Mouse (Mus musculus) right cerebral cortex, postnatal 36 days (tissue): Measurements from ENCODE around the gene Krtap5-4.
"Not testable (repeated sequence)": the region's sequence is repeated elsewhere in the genome, so short reads cannot be mapped to it uniquely, and the experiment has no call there.

Experiments used
- DNase-seq, 2 experiments: peaks; one replicate each; pipeline ENCODE4 v3.0.0; 2022; ENCODE audit warnings: low spot score in 2 of 2, mixed read lengths in 1 of 2

Krtap5-4 gene

DNA sequence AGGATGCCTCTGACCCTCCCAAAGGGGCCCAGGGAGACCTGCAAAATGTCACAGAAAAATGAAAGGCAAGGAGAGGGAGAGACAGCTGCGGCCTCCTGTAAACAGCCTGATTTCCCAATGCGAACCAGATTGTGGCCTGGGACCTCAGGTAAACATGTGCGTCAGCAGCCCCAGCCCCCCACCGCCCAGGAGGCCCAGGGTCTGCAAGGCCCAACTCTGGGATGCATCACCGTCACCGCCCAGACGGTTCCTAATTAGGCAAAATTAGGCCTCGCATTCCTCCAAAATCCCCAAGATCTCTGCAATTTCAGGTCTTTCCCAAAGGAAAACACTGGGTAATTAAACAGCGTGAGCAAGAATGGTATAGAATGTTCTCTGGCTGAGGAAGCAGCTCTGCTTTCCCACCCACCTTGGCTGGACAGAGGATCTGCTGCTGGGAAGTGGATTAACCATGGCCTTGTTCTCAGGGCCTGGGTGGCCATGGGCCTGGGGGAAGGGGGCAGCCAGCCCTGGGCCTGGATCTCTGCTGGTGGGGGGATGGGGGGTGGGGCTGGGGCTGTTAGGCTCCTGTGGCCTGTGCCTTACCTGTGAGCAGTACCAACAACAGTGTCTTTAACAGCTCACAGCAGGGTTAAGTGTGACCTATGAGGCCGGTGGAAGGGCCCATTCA is 18.4 kb downstream of the Krtap5-4 start:
- DNase-seq: not testable (repeated sequence)

DNA sequence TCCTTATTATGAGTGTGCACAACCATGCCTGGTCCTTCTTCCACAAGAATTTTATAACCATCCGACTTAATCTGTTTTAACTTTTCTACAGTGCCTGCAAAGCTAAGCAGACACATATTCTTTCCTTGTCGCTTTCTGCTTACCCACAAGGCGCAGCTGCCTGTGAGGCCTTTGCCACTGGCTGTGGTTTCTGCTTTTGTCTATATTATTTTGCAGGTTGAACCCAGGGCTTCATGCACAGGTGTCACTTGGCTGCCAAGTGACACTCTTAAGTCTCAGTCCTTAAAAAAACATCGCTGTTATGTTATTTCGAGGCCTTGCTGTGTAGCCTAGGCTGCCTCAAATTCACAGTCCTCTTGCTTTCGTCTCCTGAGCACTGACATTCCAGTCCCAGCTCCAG is 19.3 kb downstream of the Krtap5-4 start:
- DNase-seq: no peak

DNA sequence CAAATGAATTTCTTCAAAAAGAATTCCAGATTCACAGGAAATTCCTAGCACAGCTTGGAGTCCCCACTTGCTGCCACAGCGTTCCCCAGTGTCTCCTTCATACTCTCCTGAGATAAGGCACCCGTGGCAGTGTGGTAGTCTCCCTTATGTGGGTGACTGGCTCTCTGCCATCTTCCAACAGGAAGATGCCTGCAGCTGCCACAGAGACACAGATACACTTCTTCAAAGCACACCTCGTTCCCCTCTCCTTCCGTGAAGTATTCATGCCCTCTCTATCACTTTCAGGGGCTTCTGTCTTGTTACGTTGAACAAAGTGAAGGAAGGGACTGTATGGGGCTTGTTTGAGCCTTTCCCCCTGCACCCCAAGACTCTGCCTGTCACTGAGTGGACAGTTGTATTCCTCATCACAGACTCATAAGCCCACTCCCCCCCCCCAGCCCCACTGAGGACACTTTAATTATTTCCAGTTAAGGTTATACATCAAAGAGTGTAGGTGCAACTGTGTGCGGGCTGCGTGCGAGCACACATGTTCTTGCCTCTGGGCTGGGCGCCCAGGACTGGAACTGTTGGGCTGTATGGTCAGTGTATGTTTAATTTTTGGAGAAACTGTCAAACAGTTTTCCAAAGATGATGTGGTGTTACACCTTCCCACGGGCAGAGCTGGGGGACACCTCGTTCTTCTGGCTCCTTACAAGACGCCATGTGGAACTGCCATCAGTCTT is 20.2 kb downstream of the Krtap5-4 start:
- no peak for DNase-seq

DNA sequence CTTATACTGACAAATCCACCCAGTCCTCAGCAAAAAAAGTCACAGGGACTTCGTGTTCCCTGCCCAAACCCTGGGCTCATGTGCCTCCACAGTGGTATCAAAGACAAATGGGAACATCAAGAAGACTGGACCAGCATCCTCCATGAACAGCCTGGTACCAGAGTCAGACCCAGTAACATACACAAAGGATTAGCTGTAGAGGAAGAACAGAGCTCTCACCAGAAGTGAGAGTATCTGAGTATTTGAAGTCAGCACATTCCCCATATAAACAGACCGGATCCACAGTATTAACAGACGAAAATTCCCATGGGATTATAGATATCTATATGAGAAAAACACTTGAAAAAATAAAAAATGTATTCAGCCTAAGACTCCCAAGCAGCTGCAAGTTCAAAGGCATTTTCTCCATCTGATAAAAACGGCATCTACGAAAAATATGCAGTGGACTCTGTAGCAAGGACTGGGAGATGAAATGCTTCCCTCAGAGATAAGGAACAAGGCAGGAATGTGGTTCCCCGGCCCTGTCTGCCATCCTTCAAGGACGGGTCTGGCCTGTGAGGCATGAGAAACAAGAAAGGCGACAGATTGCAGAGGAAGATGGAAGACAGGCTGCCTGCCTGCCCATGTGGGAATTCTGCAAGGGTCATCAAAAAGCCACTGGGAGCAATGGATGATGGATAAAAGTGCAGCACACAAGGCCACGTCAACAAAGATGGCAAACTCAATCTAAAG is 23.5 kb downstream of the Krtap5-4 start:
- no peak for DNase-seq

DNA sequence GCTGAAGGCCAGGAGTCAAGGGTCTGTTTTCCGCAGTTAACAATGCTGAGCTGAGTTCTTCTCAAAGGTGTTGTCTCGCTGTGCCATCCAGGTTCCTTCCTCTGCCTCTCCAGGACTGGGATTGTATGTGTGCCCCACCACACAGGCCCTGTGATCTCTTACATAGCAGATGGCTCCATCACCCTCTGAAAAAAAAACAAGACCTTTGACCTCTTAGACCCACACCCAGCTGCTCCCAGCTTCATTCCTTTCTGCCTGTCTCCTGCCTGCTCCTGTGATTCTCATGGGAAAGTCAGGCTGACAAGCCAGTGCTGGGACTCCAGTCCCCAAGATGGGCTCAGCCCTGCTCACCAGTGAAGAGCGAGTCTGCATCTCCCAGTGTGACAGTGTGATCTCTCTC is 25.2 kb downstream of the Krtap5-4 start:
- DNase-seq: no peak

DNA sequence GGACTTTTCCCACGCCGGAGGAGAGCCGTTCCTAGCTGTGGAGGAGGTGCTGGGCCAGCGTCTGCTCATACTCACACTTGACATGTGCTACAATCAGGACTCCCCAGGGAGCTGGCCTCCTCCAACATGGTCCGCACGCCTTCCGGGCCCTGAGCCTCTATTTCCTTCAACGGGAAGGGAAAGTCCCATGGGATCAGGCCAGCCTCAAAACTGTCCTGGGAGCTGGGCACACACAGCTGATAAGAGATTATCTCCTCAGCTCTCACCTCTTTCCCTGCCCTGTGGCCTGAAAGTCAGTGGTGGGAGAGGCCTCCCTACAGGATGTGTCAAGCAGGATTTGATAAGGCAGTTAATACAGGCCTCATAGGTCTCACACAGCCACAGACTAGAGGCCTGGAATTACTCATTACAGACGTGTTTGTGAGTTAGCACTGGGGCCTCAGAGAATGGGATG is 26.9 kb downstream of the Krtap5-4 start:
- no peak for DNase-seq

DNA sequence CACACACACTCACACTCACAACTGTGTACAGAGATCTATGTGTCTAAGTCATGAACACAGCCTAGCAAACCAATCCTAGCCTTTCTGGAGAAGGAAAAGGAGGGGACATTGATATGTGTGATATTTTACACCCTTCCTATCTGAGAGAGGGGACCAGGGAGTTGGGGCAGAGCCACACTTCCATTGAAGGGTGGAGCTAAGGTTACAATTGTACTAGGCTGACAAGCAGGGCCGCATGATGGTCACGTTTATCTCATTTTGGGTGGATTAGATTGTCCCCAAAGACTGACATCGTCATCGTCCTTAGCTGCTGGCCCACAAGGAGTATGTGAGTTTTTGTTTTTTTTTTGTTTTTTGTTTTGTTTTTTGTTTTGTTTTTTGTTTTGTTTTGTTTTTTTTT is 27.9 kb downstream of the Krtap5-4 start:
- DNase-seq: no peak

DNA sequence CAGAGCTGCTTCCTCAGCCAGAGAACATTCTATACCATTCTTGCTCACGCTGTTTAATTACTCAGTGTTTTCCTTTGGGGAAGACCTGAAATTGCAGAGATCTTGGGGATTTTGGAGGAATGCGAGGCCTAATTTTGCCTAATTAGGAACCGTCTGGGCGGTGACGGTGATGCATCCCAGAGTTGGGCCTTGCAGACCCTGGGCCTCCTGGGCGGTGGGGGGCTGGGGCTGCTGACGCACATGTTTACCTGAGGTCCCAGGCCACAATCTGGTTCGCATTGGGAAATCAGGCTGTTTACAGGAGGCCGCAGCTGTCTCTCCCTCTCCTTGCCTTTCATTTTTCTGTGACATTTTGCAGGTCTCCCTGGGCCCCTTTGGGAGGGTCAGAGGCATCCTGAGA is 29.4 kb downstream of the Krtap5-4 start:
- DNase-seq: not testable (repeated sequence)

DNA sequence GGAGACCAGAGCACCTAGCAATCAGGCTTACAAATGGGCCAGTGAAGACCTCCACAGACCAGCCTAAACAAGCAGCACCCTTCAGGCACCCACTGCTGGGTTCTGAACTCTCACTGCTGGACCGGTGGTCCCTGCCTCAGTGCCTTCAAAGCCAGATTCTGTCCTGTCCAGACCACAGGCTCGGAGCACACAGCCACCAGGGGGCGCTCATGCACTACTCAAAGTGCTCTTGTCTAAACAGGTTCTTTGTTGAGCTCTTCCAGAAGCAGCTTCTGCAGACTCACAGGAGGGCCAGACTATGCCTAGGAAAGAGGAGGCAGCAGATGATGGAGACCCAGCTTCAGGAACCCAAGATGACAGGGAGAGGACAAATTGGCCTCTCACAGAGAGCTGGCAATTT is 30.9 kb downstream of the Krtap5-4 start:
- DNase-seq: peak; percentile 77 to 80

DNA sequence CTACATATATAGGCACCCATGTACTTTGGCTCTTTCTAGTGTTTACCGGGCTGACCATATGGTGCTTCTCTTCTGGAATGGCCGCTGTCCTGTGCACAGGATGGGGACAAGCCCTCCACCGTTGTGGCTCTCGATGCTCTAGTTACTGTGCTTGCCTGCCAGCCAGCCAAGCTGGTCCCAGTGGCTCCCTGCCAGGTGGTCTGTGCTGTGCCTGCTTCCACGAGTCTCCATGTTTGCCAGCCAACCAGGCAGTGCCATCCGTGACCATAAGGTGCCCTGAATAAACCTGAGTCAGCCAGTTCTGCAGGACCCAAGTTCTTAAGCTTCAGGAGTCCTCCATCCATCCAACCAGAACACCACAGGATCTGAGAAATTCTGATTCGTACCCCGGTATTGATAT is 31.8 kb downstream of the Krtap5-4 start:
- no peak for DNase-seq

DNA sequence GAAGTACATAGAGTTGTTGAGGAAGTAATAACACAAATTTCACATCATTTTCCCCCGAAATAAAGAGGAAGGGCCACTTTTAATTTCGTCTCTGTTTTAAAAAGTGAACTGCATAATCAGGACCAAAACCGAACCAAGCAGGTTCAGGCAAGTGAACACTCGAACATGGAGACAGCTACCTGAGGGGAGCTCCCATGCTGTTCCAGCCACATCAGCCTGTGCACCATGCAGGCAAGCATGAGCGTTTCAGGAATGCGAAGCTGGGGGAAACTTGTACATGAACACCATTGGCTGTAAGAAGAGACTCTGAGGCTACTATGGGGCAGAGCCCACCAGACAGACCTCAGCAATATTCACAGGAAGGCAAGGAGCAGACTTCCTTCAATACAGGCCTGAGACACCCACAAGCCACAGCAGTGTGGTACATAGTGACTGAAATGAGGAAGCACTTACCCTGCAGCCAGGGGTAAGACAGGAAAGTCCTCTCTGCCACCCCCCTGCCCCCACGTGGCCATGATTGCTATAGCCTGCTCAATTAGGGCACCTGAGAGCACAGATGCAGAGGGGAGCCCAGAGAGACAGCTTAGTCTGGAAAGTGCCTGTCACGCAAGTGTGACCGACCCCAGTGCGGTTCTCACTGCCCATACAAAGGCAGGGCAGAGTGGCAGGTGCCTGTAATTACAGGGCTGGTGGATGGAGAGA is 37.1 kb downstream of the Krtap5-4 start:
- no peak for DNase-seq

DNA sequence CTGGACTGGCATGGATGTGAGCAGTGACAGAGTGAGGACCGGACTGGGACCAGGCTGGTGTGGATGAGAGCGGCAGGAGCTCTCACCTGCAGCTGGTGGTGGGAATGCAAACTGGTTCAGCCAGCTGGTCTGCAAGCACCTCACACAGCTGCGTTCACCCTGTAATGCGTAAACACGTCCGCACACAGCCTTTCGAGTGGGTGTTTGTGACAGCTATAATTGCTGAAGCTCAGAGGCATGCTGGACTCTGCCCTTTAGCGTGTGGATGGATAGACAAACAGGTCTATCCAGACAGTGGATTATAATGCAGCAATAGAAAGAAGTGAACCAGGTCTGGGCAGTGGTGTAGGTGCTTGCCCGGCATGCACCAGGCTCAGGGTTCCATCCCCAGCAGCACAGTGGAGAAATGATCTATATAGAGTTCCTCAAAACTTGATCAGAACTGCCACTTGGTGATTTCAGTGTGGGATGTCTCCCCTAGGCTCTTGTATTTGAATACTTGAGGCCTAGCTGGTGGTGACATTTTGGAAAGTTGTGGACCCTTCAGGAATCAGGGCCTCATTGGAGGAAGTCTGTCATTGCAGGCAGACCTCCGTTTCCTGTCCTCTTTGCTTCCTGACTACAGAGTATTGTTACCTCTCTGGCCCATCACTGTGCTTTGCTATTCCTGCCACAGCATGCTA is 38.4 kb downstream of the Krtap5-4 start:
- no peak for DNase-seq

DNA sequence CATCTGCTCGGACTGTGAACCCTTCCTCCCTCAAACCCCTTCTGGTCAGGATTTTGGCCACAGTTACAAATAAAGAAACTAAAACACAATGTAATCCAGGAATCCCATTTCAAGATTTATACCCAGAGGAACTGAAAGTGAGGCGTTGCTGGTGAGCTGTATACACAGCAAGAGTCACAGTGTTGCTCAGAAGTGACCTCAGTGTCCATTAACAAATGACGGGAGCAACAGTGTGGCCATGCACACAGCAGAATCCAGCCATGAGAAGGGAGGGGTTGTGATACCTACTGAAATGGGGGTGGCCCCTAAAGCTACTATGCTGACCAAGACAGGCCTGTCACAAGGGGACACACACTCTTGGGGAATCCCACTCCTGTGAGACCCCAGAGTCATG is 38.9 kb downstream of the Krtap5-4 start:
- DNase-seq: no peak

DNA sequence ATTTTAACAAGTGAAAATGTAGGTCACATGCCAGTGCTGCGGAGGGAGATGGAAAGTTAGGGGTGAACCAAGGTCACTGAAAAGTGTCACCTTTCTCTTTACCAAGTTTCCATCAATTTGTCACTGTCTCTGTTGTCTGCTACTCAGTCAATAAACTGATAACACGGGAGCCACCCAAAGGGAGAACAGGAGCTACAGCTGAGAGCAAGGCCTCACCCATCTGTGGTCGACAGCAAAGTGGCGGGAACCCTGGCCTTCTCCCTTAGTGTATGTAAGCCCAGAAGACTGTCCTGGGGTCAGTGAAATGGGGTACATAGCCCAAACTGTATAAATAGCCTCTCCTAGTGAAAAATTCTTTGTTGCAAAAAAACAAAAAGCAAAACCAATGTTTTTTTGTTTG is 44.2 kb downstream of the Krtap5-4 start:
- DNase-seq: no peak

DNA sequence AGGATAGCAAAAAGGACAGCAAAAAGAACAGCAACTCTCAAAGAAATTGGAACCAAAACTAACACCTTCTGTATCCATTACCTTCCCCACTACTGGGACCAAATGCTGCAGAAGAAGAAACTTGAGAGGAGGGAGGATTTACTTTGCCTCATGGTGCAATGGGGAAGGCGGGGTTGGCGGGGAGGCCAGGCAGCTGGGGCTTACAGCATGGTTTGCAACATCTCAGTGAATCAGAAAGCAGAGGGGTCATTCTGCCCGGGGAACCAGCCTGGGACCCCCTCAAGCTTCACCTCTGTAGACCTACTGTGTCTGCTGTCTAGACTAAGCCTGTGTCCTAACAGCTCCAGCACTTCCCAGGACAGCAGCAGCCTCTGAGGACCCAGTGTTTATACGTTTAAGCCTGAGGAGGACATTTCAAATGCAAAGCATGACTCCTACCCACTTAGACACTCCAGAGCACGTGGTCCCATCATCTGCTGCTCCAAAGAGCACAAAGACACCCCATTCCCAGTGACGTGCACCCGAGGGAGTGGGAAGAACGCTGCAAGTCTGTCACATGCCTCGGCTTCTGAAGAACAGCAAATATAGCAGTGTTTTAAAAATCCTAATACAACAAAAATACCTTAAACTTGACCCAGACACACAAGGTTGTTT is 46.1 kb downstream of the Krtap5-4 start:
- peak; percentile 50 to 82 for DNase-seq

DNA sequence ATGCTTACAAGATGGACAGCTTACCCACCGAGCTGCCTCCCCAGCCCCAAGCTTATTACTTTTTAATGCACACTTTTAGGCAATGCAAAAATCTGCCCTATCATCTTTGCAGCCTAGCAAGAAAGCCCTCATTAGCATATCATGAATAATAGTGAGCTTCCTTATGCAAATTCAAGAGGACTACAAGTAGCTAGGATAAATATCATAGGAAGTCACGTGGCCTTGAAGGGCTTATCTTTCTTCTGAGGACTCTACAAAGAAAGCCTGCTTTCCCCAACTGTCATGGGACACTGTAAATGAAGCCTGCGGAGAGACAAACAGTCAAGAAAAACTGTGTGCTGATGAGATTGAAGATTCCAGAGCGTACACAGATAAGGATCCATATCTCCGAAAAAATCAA is 48.2 kb downstream of the Krtap5-4 start:
- DNase-seq: no peak

DNA sequence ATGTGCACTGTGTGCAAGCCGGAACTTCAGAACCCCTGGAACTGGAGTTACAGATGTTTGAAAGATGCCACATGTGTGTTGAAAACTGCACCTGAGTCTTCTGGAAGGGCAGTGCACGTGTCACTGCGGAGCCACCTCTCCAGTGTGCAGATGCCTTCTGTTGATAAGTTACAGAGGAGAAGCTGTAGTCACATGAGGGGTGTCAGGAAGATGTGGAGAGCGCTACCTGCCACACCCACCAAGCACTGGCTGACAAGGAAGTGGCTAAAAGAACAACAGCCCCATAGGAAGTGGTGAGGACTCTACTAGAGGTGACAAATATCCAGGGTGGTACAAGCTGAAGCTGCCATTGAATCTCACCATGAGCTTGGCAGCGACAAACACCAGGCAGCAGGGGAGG is 50.5 kb downstream of the Krtap5-4 start:
- DNase-seq: no peak
